Mouse (Mus musculus): ENCODE data around the gene Sfmbt1. TPM values are rescaled to one million over a fixed set of nuclear protein-coding genes. Genes with fewer than 3 reads are reported as not detected.

The Sfmbt1 gene
- polyA plus RNA-seq, 1 experiment from 2014 or later = 16.9 TPM

GRCm38 (mm10) chr14:30721850-30722249 is 7.2 kb downstream of the Sfmbt1 start:
- H3K9ac ChIP-seq = no peak overlapping the region
- ATAC-seq (ENCODE audit: low FRiP score, low read depth) = no peak
- no peaks in the 10 kb centered on the region for H3K9me3 ChIP-seq
- H3K4me1 ChIP-seq (replicated peaks) = peaks cover 10% of the 10 kb centered on the region
- no peaks in the 10 kb centered on the region for H3K27me3 ChIP-seq
- H3K4me3 ChIP-seq = no peak overlapping the region
- H3K27ac ChIP-seq (replicated peaks) = no peak overlapping the region
- no peak overlapping the region for H3K4me2 ChIP-seq
- 85% methylated on average over 1 of the region's 1 CpGs for WGBS
- no peaks in the 10 kb centered on the region for H3K36me3 ChIP-seq

GRCm38 (mm10) chr14:30722406-30722805 is 7.8 kb downstream of the Sfmbt1 start:
- Histone ChIP-seq H3K27ac (replicated peaks) (no peak overlapping the region), H3K9ac (no peak overlapping the region), H3K4me1 (replicated peaks) (peaks cover 6% of the 10 kb centered on the region), H3K36me3 (no peaks in the 10 kb centered on the region), H3K4me3 (no peak overlapping the region), H3K9me3 (no peaks in the 10 kb centered on the region), H3K4me2 (no peak overlapping the region), H3K27me3 (no peaks in the 10 kb centered on the region)
- 83% methylated on average over 5 of the region's 5 CpGs for WGBS
- ATAC-seq (ENCODE audit: low FRiP score, low read depth) = no peak

DNA sequence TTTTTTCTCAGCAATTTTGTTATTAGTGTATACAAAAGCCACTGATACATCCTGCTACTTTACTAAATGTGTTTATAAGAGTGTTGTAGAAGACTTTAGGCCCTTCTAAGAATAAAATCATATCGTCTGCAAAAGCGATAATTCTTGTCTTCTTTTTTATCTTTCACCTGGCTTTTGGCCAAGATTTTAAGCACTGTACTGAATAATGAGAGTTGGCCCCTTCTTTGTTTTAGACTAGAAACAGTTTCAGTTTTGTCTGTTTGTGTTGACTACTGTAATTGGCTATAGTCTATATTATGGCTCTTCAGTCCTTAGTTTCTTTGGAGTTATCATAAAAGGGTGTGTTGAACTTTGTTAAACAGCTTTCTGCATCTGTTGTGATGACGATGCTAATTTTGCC is 17.2 kb downstream of the Sfmbt1 start:
- no peak overlapping the region for H3K9ac ChIP-seq
- no peak overlapping the region for H3K27ac ChIP-seq (replicated peaks)
- H3K4me2 ChIP-seq = no peak overlapping the region
- no peaks in the 10 kb centered on the region for H3K36me3 ChIP-seq
- H3K9me3 ChIP-seq = no peaks in the 10 kb centered on the region
- H3K4me3 ChIP-seq = no peak overlapping the region
- no peak for ATAC-seq (ENCODE audit: low FRiP score, low read depth)
- H3K27me3 ChIP-seq = no peaks in the 10 kb centered on the region
- 74% methylated on average over 3 of the region's 3 CpGs for WGBS
- no peaks in the 10 kb centered on the region for H3K4me1 ChIP-seq (replicated peaks)

GRCm38 (mm10) chr14:30734665-30735064 is 20.0 kb downstream of the Sfmbt1 start:
- no peak for ATAC-seq (ENCODE audit: low FRiP score, low read depth)
- H3K9ac ChIP-seq = no peak overlapping the region
- no peak overlapping the region for H3K4me3 ChIP-seq
- no peak overlapping the region for H3K27ac ChIP-seq (replicated peaks)
- WGBS = 94% methylated on average over 5 of the region's 5 CpGs
- H3K27me3 ChIP-seq = no peaks in the 10 kb centered on the region
- H3K36me3 ChIP-seq = no peaks in the 10 kb centered on the region
- H3K4me2 ChIP-seq = no peak overlapping the region
- no peaks in the 10 kb centered on the region for H3K4me1 ChIP-seq (replicated peaks)
- H3K9me3 ChIP-seq = no peaks in the 10 kb centered on the region

DNA sequence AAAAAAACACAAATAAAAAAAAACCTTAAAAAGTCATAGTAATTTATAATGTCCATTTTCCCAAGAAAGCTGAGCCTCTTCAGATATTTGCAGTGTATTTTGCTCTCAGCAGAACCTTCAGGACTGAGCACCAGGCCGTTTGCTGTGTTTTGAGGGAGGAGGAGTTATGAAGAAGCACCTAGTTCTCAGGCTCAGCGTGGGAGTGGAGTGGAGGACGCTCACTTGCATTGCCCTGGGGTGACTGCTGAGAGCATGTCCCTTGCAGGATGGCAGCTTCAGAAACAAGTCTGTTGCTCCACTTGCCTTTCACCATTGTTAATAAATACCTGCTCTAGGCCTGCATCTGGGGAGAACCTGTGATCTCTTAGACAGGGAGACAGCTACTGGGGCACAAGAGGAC is 21.2 kb downstream of the Sfmbt1 start:
- no peaks in the 10 kb centered on the region for H3K4me1 ChIP-seq (replicated peaks)
- 80% methylated on average over 3 of the region's 3 CpGs for WGBS
- no peak overlapping the region for H3K27ac ChIP-seq (replicated peaks)
- H3K4me2 ChIP-seq = no peak overlapping the region
- no peak overlapping the region for H3K4me3 ChIP-seq
- no peaks in the 10 kb centered on the region for H3K9me3 ChIP-seq
- H3K27me3 ChIP-seq = no peaks in the 10 kb centered on the region
- ATAC-seq (ENCODE audit: low FRiP score, low read depth) = no peak
- no peaks in the 10 kb centered on the region for H3K36me3 ChIP-seq
- no peak overlapping the region for H3K9ac ChIP-seq

DNA sequence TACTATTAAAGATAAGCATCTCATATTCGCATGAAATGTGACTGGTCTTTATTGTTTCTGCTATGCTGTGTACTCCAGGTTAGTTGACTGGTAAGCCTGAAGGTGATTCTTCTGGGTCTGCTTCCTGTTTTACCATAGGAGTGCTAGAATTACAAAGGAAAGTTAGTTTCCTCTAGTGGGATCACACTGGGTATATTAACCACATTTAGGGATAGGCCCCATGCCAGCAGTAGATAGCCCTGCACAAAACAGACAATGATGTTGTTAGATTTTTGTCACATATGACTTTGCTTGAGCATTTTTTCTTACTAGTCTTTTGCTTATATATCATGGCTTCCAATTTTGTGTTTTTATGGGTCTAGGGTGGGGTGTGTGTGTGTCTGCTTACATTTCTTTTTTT is 21.8 kb downstream of the Sfmbt1 start:
- ATAC-seq (ENCODE audit: low FRiP score, low read depth) = no peak
- no peak overlapping the region for H3K9ac ChIP-seq
- H3K4me1 ChIP-seq (replicated peaks) = no peaks in the 10 kb centered on the region
- WGBS = 91% methylated on average over 1 of the region's 1 CpGs
- no peaks in the 10 kb centered on the region for H3K9me3 ChIP-seq
- no peaks in the 10 kb centered on the region for H3K36me3 ChIP-seq
- H3K27ac ChIP-seq (replicated peaks) = no peak overlapping the region
- H3K27me3 ChIP-seq = no peaks in the 10 kb centered on the region
- H3K4me3 ChIP-seq = no peak overlapping the region
- H3K4me2 ChIP-seq = no peak overlapping the region

DNA sequence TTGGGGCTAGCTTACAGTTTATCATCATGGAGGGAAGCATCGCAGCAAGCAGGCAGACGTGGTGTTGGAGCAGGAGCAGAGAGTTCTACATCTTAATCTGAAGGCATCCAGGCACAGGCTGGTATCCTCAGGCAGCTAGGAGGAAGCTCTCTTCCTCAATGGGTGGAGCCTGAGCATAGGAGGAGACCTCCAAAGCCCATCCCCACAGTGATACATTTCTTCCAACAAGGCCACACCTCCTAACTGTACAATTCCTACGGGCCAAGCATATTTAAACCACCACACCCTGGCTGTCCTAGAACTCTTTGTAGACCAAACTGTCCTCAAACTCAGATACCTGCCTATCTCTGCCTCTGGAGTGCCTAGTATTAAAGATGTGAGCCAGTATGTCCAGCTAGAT is 29.2 kb downstream of the Sfmbt1 start:
- H3K36me3 ChIP-seq = no peaks in the 10 kb centered on the region
- H3K27ac ChIP-seq (replicated peaks) = no peak overlapping the region
- no peaks in the 10 kb centered on the region for H3K9me3 ChIP-seq
- H3K4me1 ChIP-seq (replicated peaks) = no peaks in the 10 kb centered on the region
- no peak for ATAC-seq (ENCODE audit: low FRiP score, low read depth)
- H3K9ac ChIP-seq = no peak overlapping the region
- no peaks in the 10 kb centered on the region for H3K27me3 ChIP-seq
- no peak overlapping the region for H3K4me2 ChIP-seq
- 85% methylated on average over 3 of the region's 3 CpGs for WGBS
- H3K4me3 ChIP-seq = no peak overlapping the region

DNA sequence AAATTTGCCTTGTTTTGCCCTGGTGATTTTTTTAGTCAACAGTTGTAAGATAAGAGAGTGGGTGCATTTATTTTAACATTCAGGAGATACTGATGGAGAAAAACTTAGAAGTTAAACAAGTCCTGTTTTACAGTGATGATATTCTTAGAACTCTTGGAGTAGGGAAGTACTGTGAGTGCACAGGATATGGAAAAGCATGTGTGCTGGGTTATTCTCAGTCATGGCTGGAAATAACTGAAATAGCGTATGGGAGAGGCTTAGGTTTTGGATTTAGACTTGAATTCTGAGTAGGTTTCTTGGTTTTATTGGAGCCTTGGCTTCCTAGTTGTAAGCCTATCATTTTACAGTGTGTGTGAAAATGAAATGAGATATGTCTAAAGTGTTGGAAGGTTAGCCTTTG is 31.5 kb downstream of the Sfmbt1 start:
- Histone ChIP-seq H3K27ac (replicated peaks) (no peak overlapping the region), H3K9ac (no peak overlapping the region), H3K27me3 (no peaks in the 10 kb centered on the region), H3K4me2 (no peak overlapping the region), H3K36me3 (no peaks in the 10 kb centered on the region), H3K9me3 (no peaks in the 10 kb centered on the region), H3K4me1 (replicated peaks) (no peaks in the 10 kb centered on the region), H3K4me3 (no peak overlapping the region)
- no peak for ATAC-seq (ENCODE audit: low FRiP score, low read depth)
- 100% methylated on average over 1 of the region's 1 CpGs for WGBS

- H3K27me3 ChIP-seq = no peaks in the 10 kb centered on the region
- H3K4me2 ChIP-seq = no peak overlapping the region
- H3K4me3 ChIP-seq = no peak overlapping the region
- no peaks in the 10 kb centered on the region for H3K36me3 ChIP-seq
- WGBS = 92% methylated on average over 3 of the region's 3 CpGs
- no peaks in the 10 kb centered on the region for H3K4me1 ChIP-seq (replicated peaks)
- ATAC-seq (ENCODE audit: low FRiP score, low read depth) = no peak
- no peaks in the 10 kb centered on the region for H3K9me3 ChIP-seq
- H3K27ac ChIP-seq (replicated peaks) = no peak overlapping the region
- H3K9ac ChIP-seq = no peak overlapping the region
Measured at GRCm38 (mm10) chr14:30757239-30757638, 42.6 kb downstream of the Sfmbt1 start.

GRCm38 (mm10) chr14:30761211-30761610 is 46.6 kb downstream of the Sfmbt1 start:
- H3K36me3 ChIP-seq = no peaks in the 10 kb centered on the region
- WGBS = 93% methylated on average over 1 of the region's 1 CpGs
- no peaks in the 10 kb centered on the region for H3K9me3 ChIP-seq
- H3K27me3 ChIP-seq = no peaks in the 10 kb centered on the region
- H3K4me1 ChIP-seq (replicated peaks) = no peaks in the 10 kb centered on the region
- no peak overlapping the region for H3K27ac ChIP-seq (replicated peaks)
- H3K4me3 ChIP-seq = no peak overlapping the region
- ATAC-seq (ENCODE audit: low FRiP score, low read depth) = no peak
- H3K4me2 ChIP-seq = no peak overlapping the region
- no peak overlapping the region for H3K9ac ChIP-seq

DNA sequence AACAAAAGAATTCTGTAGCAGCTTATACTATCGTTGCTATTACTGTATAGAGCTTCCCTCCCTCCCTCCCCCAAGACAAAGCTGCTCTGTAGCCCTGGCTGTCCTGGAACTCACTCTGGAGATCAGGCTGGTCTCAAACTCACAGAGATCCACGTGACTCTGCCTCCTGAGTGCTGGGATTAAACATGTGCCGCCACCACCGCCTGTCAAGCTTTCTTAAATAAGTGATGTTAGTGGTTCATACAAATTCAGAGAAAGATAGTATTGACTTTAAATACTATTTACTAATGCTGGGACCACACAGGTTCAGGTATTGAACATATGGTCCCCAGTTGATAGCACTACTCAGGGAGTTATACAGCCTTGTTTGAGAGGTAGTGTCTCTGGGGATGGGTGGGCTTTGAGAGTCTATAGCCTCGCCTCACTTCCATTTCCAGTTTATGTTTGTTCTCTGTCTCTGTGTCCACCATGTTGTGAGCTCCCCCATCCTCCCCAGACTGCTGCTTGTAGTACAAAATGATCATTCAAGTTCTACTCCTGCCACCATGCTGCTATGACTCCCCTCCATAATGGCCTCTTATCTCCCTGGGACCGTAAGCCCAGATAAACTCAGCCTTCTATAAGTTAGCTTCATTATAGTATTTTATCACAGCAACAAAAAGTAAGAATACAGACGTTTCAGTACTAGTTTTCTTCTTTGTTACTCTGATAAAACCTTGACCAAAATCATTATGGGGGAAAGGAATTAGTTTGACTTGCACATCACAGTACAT is 47.7 kb downstream of the Sfmbt1 start:
- H3K27ac ChIP-seq (replicated peaks) = no peak overlapping the region

DNA sequence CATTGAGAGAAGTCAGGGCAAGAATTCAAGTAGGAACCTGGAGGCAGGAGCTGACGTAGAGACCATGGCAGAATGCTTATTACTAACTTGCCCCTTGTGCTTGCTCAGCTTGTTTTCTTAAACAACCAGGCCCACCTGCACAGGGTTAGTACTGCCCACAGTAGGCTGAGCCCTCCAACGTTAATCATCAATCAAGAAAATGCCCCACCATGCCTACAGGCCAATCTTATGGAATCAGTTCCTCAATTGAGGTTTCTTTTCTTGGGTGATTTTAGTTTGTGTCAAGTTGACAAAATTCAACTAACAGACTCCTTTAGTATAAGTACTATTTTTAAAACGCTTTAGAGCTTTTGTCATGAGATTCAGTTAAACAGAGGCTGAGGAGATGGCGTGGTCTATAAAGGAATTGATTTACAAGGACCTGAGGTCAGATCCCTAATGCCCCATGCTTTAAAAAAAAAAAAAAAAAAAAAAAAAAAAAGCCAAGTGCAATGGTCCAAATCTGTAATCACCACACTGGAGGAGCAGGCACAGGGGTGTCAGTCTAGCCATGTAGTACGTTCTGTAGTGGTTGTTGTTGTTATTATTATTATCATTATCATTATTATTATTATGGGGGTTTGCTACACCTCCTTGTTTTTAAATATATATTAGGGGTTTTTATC is 48.4 kb downstream of the Sfmbt1 start:
- WGBS = 76% methylated on average over 5 of the region's 5 CpGs
- Histone ChIP-seq H3K4me1 (replicated peaks) (no peaks in the 10 kb centered on the region), H3K27me3 (no peaks in the 10 kb centered on the region), H3K27ac (replicated peaks) (no peak overlapping the region), H3K4me3 (no peak overlapping the region), H3K9ac (no peak overlapping the region), H3K4me2 (no peak overlapping the region), H3K9me3 (no peaks in the 10 kb centered on the region), H3K36me3 (peaks cover 3% of the 10 kb centered on the region; the same call in 1 of the 2 replicates)
- ATAC-seq (ENCODE audit: low FRiP score, low read depth) = no peak

More for the DNA sequence above, 47.7 kb downstream of the Sfmbt1 start:
- Histone ChIP-seq H3K9me3 (no peaks in the 10 kb centered on the region), H3K36me3 (no peaks in the 10 kb centered on the region), H3K9ac (no peak overlapping the region), H3K27me3 (no peaks in the 10 kb centered on the region), H3K4me1 (replicated peaks) (no peaks in the 10 kb centered on the region), H3K4me2 (no peak overlapping the region), H3K4me3 (no peak overlapping the region)
- 88% methylated on average over 7 of the region's 7 CpGs for WGBS
- ATAC-seq (ENCODE audit: low FRiP score, low read depth) = no peak

Data from hindbrain, embryonic 15.5 days (tissue).